Mouse (Mus musculus) inflammation-experienced regulatory T-cells (primary cell): ENCODE results near the gene Sh3yl1. TPM values are rescaled to one million over a fixed set of nuclear protein-coding genes. Genes with fewer than 3 reads are reported as not detected.

Experiments used
- polyA plus RNA-seq, 2 experiments: library from polyadenylated mRNA; unstranded; fragments of 100-300 nt; shearing (Covaris generic); gene quantifications; one replicate each; pipeline ENCODE4 v1.2.1; 2017

Gene Sh3yl1
- 1 to 10 TPM in 1 of 2 experiments, under 1 TPM in 1; 0.59 to 2.5 TPM for polyA plus RNA-seq

DNA sequence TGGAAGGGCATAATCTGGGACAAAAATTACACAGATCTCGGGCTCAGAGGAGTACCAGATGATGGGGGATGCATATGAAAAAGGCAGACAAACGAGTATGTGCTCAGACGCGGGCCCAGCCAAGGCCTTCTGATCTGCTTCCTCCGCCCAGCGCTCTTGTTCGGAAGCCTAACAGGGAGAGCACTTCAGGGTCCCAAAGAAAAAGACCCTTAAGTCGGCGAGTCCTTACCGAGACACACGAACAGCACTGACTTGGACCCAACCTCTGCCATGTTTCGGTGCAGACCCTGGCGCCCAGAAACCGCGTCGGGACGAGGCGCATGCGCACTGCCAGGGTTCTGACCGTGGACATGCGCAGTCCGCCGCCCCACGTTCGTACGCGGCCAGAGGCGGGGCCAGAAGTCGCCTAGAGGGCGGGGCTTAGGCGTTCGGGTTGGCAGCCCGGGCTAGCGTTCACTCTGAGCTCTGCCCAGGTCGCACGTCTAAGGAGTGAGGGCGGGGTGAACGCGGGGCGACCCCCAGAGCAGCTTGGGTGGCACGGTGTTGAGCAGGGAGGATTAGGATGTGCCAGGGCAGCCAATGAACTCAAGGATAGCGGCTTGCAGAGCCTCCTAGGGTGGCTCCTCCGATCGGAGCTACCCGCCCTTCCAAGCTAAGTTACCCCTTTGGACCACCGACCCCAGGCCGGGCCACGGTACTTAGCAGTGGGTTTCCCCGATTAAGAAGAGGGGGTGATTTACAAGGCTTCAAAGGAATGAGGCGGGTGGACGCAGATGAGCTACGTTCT, at the start of gene Sh3yl1, which contains the start of gene Acp1:
Sh3yl1 (plus strand) TSS at position 408 of the 787 bp plus-strand sequence.
Acp1 (minus strand) TSS at position 329 of the 787 bp plus-strand sequence.

GRCm38 (mm10) chr12:30883986-30884621, 27.4 kb upstream of the Sh3yl1 start, which contains the start of gene Alkal2:
Gene Alkal2 (plus strand): TSS chr12:30884322.

Other genes starting within 250 kb of the Sh3yl1 start
- under 1 TPM in 1 of 2 experiments, not detected in 1; 0.49 TPM for gene Alkal2, start 27.3 kb upstream of the Sh3yl1 start, polyA plus RNA-seq
- gene Acp1, start 79 bp upstream of the Sh3yl1 start, polyA plus RNA-seq = 10 to 100 TPM; 42.6 to 51.9 TPM
- gene Fam110c, start 162.2 kb downstream of the Sh3yl1 start, polyA plus RNA-seq = 1 to 10 TPM in 1 of 2 experiments, under 1 TPM in 1; 0.27 to 1.3 TPM